ENCODE assay signal across 8 mouse cellular contexts in the genomic region with DNA sequence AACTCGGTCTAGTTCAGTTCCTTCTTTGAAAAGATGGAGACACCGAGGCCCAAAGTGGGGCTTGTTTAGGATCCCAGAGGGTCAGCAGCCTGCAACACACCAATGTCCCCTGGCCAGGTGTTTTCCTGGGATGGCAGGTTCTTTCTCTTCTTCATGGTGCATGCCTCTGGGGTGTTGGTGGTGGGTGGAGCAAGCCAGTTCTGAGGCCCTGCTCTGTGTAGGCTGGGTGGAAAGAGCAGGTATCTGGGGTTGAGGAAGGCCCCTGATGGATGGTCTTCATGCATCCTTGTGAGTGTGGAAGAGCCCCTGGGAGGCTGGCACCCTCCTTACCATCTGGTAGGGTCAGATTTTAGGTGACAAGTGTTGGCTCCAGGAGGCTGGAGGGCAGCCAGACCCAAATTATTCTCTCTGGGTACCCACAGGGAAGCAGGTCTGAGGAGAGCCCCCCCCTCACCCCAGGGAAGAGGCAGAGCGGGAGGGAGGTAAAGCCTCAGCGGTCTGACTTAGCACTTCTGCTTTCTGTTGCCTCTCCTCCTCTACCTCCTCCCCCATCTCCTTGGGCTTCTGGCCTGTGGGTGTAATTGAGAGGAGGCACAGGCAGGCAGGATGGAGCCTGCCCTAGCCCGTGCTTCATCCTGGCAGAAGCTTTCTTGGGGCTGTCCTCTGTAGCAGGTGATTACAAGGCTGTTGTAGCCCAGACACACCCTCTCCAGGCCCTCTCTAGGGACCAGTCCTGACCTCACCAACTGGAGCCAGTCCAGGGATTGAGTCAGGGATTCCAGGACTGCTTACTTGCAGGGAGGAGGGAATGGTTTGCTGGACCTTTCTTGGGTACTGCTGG. TPM values are rescaled to one million over a fixed set of nuclear protein-coding genes. Genes with fewer than 3 reads are reported as not detected.
DNase-seq lines count a peak whose midpoint lies in the region; ATAC-seq lines count a peak whose summit lies in the region.
"Had no signal": no experiment of that assay in that cellular context is flagged by ENCODE, and none has a peak within 500 bp of the region (broad histone marks: within the 10 kb centered on the region; RNA-seq: fewer than 3 reads in every experiment).

No protein-coding gene starts in this region.

- no peak overlapping the region for H3K4me3 ChIP-seq in neural tube, embryonic 14.5 days (ENCODE audit: low read depth, low read length)
- H3K4me3 ChIP-seq in neural tube, embryonic 15.5 days (replicated peaks), result no peak overlapping the region
- no peak overlapping the region for H3K4me3 ChIP-seq in heart, embryonic 13.5 days

- DNase-seq in kidney, postnatal 36 days, result peak; percentile 68 to 73
- DNase-seq in urinary bladder, postnatal 36 days (ENCODE audit: low spot score in 2 of 2), result peak; percentile 66 to 85
- DNase-seq in frontal cortex, postnatal 10 days (ENCODE audit: low spot score in 2 of 2), result no peak

- no peak overlapping the region for H3K4me2 ChIP-seq in neural tube, embryonic 14.5 days (ENCODE audit: low read depth, low read length)
- H3K4me2 ChIP-seq in neural tube, embryonic 15.5 days, result no peak overlapping the region
- no peak overlapping the region for H3K4me2 ChIP-seq in heart, embryonic 13.5 days

- peaks cover 37% of the 10 kb centered on the region for H3K4me1 ChIP-seq in neural tube, embryonic 14.5 days (ENCODE audit: control insufficient read depth, insufficient read depth, low read length)
- peaks cover 42% of the 10 kb centered on the region for H3K4me1 ChIP-seq in neural tube, embryonic 15.5 days
- peaks cover 54% of the 10 kb centered on the region for H3K4me1 ChIP-seq in heart, embryonic 13.5 days

- 0 out of 2 replicates have a peak overlapping the region, but pooled peaks have one; percentile 48 for H3K27ac ChIP-seq in neural tube, embryonic 14.5 days (ENCODE audit: low read depth, low read length)
- no peak overlapping the region for H3K27ac ChIP-seq in neural tube, embryonic 15.5 days (replicated peaks)
- H3K27ac ChIP-seq in heart, embryonic 13.5 days (replicated peaks), result no peak overlapping the region
- H3K27ac ChIP-seq: macrophage had no signal

- no peaks in the 10 kb centered on the region for H3K27me3 ChIP-seq in neural tube, embryonic 14.5 days (ENCODE audit: control insufficient read depth, insufficient read depth, low read length)
- no peaks in the 10 kb centered on the region for H3K27me3 ChIP-seq in neural tube, embryonic 15.5 days (replicated peaks)
- H3K27me3 ChIP-seq in heart, embryonic 13.5 days (replicated peaks), result peaks cover 52% of the 10 kb centered on the region

- H3K36me3 ChIP-seq in neural tube, embryonic 14.5 days (ENCODE audit: control insufficient read depth, insufficient read depth, low read length), result no peaks in the 10 kb centered on the region
- H3K36me3 ChIP-seq in neural tube, embryonic 15.5 days, result no peaks in the 10 kb centered on the region
- no peaks in the 10 kb centered on the region for H3K36me3 ChIP-seq in heart, embryonic 13.5 days

- no peaks in the 10 kb centered on the region for H3K9me3 ChIP-seq in neural tube, embryonic 14.5 days (ENCODE audit: control insufficient read depth, low read length)
- H3K9me3 ChIP-seq in neural tube, embryonic 15.5 days (replicated peaks), result no peaks in the 10 kb centered on the region
- H3K9me3 ChIP-seq in heart, embryonic 13.5 days, result no peaks in the 10 kb centered on the region

- 54% methylated on average over 4 of the region's 5 CpGs for WGBS in neural tube, embryonic 14.5 days
- WGBS in neural tube, embryonic 15.5 days, result 58% methylated on average over 5 of the region's 5 CpGs
- WGBS in heart, embryonic 13.5 days, result 38% methylated on average over 5 of the region's 5 CpGs

- no peak overlapping the region for H3K9ac ChIP-seq in neural tube, embryonic 14.5 days (replicated peaks; ENCODE audit: low read depth, low read length)
- no peak overlapping the region for H3K9ac ChIP-seq in neural tube, embryonic 15.5 days (replicated peaks)
- no peak overlapping the region for H3K9ac ChIP-seq in heart, embryonic 13.5 days

- ATAC-seq in neural tube, embryonic 14.5 days (ENCODE audit: low read depth), result no peak
- no peak for ATAC-seq in neural tube, embryonic 15.5 days (ENCODE audit: low FRiP score)
- ATAC-seq in common myeloid progenitor, adult 5-6 weeks (replicated peaks; ENCODE audit: low read depth, poor library complexity, severe bottlenecking), result peak; percentile 91
- peak; percentile 43; the same call in 1 of the 2 replicates for ATAC-seq in heart, embryonic 13.5 days (ENCODE audit: extremely low read depth, insufficient number of reproducible peaks, low FRiP score, low TSS enrichment)

RNA-seq across cellular contexts. Expression of a gene that starts 39.3 kb away (rescaled TPM):
- 19.6 and 25.8 TPM in 2 replicates for polyA plus RNA-seq in neural tube, embryonic 14.5 days (2014; fragmentation: Nextera tagmentation; extraction: Ambion mirVana)
- 18.9 and 23.1 TPM in 2 replicates for polyA plus RNA-seq in neural tube, embryonic 15.5 days (2015; fragmentation: Nextera tagmentation; extraction: Ambion mirVana)
- 0.10 TPM in 1 of 2 replicates, not detected in the other for total RNA-seq in common myeloid progenitor, adult 5-6 weeks (2017)
- polyA plus RNA-seq in heart, embryonic 13.5 days (2015; fragmentation: Nextera tagmentation; extraction: Ambion mirVana), result 1.0 and 1.1 TPM in 2 replicates
- polyA plus RNA-seq: macrophage had no signal

RNA-seq across cellular contexts. Expression of a gene that starts 58.9 kb away (rescaled TPM):
- polyA plus RNA-seq in neural tube, embryonic 14.5 days (2014; fragmentation: Nextera tagmentation; extraction: Ambion mirVana), result 15.3 and 18.6 TPM in 2 replicates
- polyA plus RNA-seq in neural tube, embryonic 15.5 days (2015; fragmentation: Nextera tagmentation; extraction: Ambion mirVana), result 20.0 and 21.8 TPM in 2 replicates
- 4.7 and 7.3 TPM in 2 replicates for total RNA-seq in common myeloid progenitor, adult 5-6 weeks (2017)
- 21.3 and 22.8 TPM in 2 replicates for polyA plus RNA-seq in heart, embryonic 13.5 days (2015; fragmentation: Nextera tagmentation; extraction: Ambion mirVana)

Comparison
In these comparisons a context has a peak if more than half of its experiments do, and no peak if none do; other contexts are left out.
1. ATAC-seq: peak in common myeloid progenitor, adult 5-6 weeks (single experiment) and heart, embryonic 13.5 days (single experiment); none in neural tube, embryonic 14.5 days (single experiment) and neural tube, embryonic 15.5 days (single experiment).
2. DNase-seq: peak in kidney, postnatal 36 days (2 of 2) and urinary bladder, postnatal 36 days (2 of 2); none in frontal cortex, postnatal 10 days (0 of 2).